Mouse (Mus musculus) embryo, embryonic 11.5 days (tissue): ENCODE data around the gene Sugct.
"Not testable (repeated sequence)": the region's sequence is repeated elsewhere in the genome, so short reads cannot be mapped to it uniquely, and the experiment has no call there.

Experiments
- DNase-seq: peaks from one replicate; pipeline ENCODE4 v3.0.0-alpha.2; 2012; ENCODE audit warnings: low read depth, low spot score

Sugct gene

GRCm38 (mm10) chr13:16901424-16901823 is 793.9 kb downstream of the Sugct start:
- DNase-seq = no peak

DNA sequence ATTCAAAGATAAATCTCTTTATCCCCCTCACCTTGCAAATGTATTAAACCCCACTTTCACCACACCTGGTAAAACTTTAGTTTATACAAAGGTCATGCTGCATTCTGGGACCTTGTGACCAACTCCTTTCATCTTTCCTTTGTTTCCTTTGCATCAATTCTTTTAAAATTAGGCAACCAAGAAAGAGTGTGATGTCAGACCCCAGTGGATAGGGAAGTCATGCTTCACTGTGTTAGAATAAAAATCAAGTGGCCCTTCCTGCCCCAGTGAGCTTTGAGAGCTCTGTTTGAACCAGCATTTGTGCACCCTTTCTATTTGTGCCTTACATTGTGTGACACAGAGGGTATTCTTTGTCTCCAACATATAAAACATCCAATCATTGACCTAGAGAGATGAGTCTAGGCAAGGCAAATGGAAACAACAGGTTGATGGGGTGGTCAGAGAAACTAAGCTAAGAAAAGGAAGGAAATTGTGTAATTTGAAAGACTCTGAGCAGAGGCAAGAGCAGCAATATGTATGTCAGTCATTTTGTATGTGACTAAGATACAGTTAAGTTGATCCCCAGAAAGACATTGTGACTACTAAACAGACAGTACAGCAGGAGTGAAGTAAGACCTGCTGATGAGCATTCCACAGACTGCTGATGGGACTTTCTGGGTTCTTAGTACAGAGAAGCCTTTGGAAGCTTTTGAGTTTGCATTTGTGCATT is 797.1 kb downstream of the Sugct start:
- DNase-seq = no peak

DNA sequence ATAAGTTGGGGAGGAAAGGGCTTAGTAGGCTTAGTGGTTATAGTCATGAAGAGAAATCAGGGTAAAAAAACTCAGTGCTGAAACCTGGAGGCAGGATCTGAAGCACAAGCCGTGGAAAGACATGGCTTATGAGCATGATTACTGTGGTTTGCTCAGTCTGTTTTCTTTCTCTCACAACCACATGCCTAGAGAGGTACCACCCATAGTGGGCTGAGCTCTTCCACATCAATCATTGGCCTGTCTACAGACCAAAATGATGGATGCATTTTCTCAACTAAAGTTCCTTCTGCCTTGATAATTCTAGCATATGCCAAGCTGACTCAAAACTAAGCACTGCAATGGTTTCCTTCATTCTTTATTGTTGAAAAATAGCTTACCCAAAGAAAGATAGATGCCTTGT is 817.3 kb downstream of the Sugct start:
- no peak for DNase-seq

- no peak for DNase-seq
Observed at GRCm38 (mm10) chr13:16859986-16860385, 835.4 kb downstream of the Sugct start.

GRCm38 (mm10) chr13:16847236-16847635 is 848.1 kb downstream of the Sugct start:
- no peak for DNase-seq

DNA sequence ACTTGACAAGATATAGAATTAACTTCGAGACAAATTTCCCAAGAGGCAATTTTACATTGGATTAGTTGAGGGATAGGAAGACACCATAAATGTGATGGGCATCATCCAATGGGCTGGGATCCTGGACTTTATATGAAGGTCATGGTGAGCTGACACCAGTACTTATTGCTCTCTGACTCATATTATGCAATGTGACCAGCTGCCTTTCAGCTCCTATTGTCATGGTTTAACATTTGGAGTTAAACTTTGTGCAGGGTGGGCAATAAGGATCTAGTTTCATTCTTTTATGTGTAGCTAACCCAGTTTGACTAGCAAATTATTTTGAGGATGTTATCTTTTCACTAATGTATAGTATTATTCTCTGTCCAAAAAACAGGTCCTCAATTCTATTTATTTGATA is 854.4 kb downstream of the Sugct start:
- no peak for DNase-seq

- no peak for DNase-seq
Observed at GRCm38 (mm10) chr13:16838409-16838808, 856.9 kb downstream of the Sugct start.

DNA sequence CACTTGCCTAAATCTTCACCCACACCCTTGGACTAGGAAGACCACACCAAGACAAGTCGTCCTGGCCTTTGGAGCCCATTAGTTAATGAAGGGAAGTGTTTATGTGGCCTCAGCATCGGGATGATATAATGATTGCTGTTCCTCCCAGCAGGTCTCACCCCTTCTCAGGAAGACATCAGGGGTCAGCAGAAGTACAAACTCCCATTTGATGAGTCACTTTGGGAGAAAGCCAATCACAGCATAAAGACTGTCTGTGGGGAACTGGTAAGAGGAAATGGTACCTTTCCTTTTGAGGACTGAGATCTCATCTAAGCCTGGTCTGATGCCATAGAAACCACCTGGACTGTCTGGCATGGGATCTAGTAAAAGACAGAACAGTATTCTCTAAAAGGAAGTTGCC is 860.2 kb downstream of the Sugct start:
- no peak for DNase-seq

- DNase-seq = no peak
Observed at GRCm38 (mm10) chr13:16833069-16833468, 862.3 kb downstream of the Sugct start.

- DNase-seq = no peak
Observed at GRCm38 (mm10) chr13:16831840-16832239, 863.5 kb downstream of the Sugct start.

DNA sequence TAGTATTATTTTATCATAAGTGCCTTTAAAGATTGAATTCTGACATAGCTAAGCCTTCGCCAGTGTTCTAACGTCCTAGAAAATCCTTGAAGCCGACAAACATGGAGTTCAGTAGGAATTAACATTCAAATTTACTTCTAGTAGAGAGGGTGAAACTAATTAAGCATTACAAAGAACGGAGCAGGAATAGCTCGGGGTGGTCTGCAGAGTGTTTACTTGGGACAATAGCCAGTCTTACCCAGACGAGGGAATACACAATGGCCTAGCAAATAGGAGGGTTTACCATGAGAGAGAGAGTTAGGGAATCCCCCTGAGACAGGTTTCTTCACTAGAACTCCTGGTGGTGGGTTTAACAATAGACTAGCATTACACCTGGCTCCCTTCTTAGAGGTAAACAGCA is 865.1 kb downstream of the Sugct start:
- DNase-seq = not testable (repeated sequence)

GRCm38 (mm10) chr13:16829589-16829988 is 865.8 kb downstream of the Sugct start:
- peak; percentile 13 for DNase-seq

DNA sequence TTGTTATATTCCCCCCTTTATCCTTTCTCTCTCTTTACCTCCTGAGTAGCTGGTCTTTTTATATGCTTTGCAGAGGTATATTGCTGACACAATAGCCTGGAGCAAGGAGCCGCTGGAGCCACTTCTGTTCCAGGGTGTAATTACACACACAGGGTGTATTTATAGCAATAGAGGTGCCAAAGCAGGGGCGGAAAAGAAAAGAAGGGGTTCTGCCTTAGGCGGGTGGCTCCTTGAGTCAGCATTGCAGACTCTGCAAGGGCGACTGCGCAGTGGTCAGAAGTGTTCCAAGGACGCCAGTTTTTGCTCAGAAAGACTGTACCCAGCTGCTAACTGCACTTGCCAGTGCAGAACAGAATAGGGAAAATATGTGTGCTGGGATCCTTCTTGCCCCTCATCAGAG is 869.7 kb downstream of the Sugct start:
- no peak for DNase-seq

DNA sequence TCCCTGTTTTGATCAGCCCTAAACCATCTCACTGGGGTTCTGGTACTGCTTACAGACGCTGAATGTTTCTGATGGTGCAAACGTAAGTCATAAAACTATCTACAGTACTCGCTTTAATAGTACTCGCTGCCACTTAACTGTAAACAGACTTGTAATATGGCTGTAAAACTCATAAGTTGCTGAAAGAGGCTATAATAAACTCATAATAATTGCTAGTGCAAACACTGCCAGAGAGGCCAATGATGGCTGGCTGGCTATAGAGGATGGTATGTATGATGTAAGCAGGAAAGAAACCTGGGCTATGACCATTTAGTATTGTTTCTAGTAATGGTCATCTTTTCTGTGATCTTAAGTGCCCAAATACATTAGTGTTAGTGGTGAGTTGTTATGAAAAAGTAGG is 873.6 kb downstream of the Sugct start:
- DNase-seq = no peak

GRCm38 (mm10) chr13:16817471-16817870 is 877.9 kb downstream of the Sugct start:
- no peak for DNase-seq

DNA sequence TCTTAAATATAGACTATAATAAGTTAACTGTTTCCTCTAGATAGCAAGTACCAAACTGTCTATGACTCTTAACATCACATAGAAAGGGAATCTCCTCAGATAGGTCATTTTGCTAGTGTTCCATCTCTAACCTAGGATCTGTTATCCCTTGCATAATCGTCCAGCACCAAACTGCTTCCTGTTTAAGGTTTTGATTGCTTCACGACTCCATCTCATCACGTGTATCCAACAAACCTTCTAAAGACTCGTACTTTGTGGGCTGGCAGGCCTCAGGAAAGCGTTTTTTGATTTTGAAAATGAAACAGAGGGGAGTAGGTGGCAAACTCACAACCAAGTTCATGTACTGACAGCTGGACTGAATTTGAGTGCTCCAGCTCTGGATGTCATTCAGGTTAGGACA is 878.6 kb downstream of the Sugct start:
- no peak for DNase-seq

- no peak for DNase-seq
Observed at GRCm38 (mm10) chr13:16812268-16812667, 883.1 kb downstream of the Sugct start.
